Mouse (Mus musculus) forebrain, embryonic 16.5 days (tissue): ENCODE data around the gene Pabpc4. TPM values are rescaled to one million over a fixed set of nuclear protein-coding genes. Genes with fewer than 3 reads are reported as not detected.

ENCODE experiments used
- ATAC-seq: fragments of 200-750 bp; cut with Nextera tagmentation; 2 replicates; pipeline ENCODE4 v1.8.0; 2017; ENCODE audit warnings: mild to moderate bottlenecking, moderate library complexity
- H3K27ac ChIP-seq: fragments of 300-500 bp; sonication (generic); 2 replicates; pipeline ENCODE4 v1.5.1; 2014; ENCODE audit warnings: low read length, control low read depth
- H3K27me3 ChIP-seq: fragments of 300-500 bp; sonication (generic); replicated peaks from 2 replicates; pipeline ENCODE4 v1.6.1; 2014; ENCODE audit warnings: low read length; ENCODE audit not compliant: control insufficient read depth, insufficient read depth
- H3K36me3 ChIP-seq: fragments of 300-500 bp; sonication (generic); 2 replicates; pipeline ENCODE4 v1.6.1; 2014; ENCODE audit not compliant: control insufficient read depth, insufficient read depth
- H3K4me1 ChIP-seq: fragments of 300-500 bp; sonication (generic); replicated peaks from 2 replicates; pipeline ENCODE4 v1.6.1; 2014; ENCODE audit warnings: low read length; ENCODE audit not compliant: control insufficient read depth, insufficient read depth
- H3K4me2 ChIP-seq: fragments of 300-500 bp; sonication (generic); 2 replicates; pipeline ENCODE4 v1.6.1; 2014; ENCODE audit warnings: mild to moderate bottlenecking, low read length, control low read depth
- H3K4me3 ChIP-seq: fragments of 300-500 bp; sonication (generic); replicated peaks from 2 replicates; pipeline ENCODE4 v1.5.1; 2014; ENCODE audit warnings: mild to moderate bottlenecking, low read length, control low read depth
- H3K9ac ChIP-seq: fragments of 300-500 bp; sonication (generic); replicated peaks from 2 replicates; pipeline ENCODE4 v1.6.1; 2014; ENCODE audit warnings: low read depth, low read length, control low read depth
- H3K9me3 ChIP-seq: fragments of 300-500 bp; sonication (generic); 2 replicates; pipeline ENCODE4 v1.6.1; 2016; ENCODE audit warnings: low read length; ENCODE audit not compliant: control insufficient read depth
- WGBS: fragments of 180-500 bp; shearing (Covaris S2); extraction: QIAGEN DNeasy Blood & Tissue Kit; methylation state at CpG from one replicate; pipeline ENCODE4 v1.1.7; 2014; 5-methylcytosine and 5-hydroxymethylcytosine counted together
- polyA plus RNA-seq: library from polyadenylated mRNA; unstranded; fragments of >200 nt; fragmentation: Nextera tagmentation; extraction: Ambion mirVana; gene quantifications from 2 replicates; pipeline ENCODE4 v1.2.1, GENCODE M21; 2015

The Pabpc4 gene
- polyA plus RNA-seq, 1 experiment from 2014 or later = 34.5 TPM

DNA sequence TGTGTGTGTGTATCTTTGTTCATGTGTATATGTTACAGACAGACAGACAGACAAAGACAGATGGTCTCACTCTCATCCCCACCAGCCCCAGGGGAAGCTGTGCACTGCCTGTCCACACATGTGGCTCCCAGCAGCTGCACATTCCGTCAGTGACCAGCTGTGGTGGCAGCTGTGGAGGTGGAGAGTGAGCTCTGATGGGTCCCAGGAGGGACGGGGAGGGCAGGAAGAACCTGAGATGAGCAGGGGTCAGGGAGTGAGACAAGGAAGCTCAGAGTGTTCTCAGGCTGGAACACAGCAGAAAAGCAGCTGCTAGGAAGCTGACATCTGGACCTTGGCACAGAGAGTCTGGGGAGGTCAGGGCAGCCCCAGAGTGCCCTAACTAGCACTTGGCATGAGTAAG is 33.9 kb upstream of the Pabpc4 start:
- 53% methylated on average over 2 of the region's 2 CpGs for WGBS
- Histone ChIP-seq H3K4me1 (peaks cover under 1% of the 10 kb centered on the region; the same call in 1 of the 2 replicates), H3K4me2 (no peak overlapping the region), H3K27ac (no peak overlapping the region), H3K27me3 (peaks cover 13% of the 10 kb centered on the region), H3K9me3 (no peaks in the 10 kb centered on the region), H3K4me3 (no peak overlapping the region), H3K36me3 (no peaks in the 10 kb centered on the region), H3K9ac (no peak overlapping the region)
- no peak for ATAC-seq

DNA sequence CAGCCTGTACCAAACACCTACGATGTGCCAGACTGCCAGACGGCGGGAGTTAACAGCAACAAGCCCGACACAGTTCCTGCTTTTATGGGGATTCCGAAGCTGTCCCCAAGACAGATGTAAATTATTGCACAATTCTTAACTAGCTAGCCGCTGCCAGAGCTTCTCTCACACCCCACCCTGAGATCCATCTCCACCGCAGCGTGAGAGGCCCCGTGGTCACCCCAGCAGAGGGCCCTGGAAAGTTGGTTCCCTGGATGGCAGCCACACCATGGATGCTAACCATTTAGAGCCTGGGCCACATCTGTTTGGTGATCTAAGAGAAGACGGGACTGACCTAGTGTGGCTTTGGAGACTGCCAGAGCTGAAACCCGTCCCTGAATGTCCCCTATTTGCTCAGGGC is 33.0 kb upstream of the Pabpc4 start:
- Histone ChIP-seq H3K27ac (no peak overlapping the region), H3K27me3 (peaks cover 17% of the 10 kb centered on the region), H3K4me1 (peaks cover 7% of the 10 kb centered on the region), H3K4me2 (no peak overlapping the region), H3K4me3 (no peak overlapping the region), H3K9ac (no peak overlapping the region), H3K36me3 (no peaks in the 10 kb centered on the region), H3K9me3 (no peaks in the 10 kb centered on the region)
- no peak for ATAC-seq
- WGBS = 85% methylated on average over 11 of the region's 11 CpGs

DNA sequence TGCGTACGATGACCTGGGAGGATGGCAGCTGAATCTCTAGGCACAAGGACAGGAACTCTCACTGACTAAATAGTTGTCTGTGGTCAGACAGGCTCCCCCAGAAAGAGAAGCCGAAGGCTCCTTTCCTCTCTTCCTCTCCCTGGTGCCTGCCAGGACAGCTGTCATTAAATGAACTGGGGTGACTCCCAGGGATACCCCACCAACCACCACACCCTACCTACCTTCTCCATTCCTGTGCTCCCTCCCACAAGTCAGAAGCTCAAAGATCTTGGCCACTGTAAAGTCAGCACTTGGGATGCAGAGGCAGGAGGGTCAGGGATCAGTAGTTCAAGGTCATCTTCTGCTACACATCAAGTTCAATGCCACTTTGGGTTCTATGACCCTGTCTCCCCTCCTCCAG is 29.3 kb upstream of the Pabpc4 start:
- H3K27ac ChIP-seq = no peak overlapping the region
- peaks cover 28% of the 10 kb centered on the region for H3K27me3 ChIP-seq
- ATAC-seq = no peak
- no peaks in the 10 kb centered on the region for H3K36me3 ChIP-seq
- peaks cover 7% of the 10 kb centered on the region for H3K4me1 ChIP-seq
- no peak overlapping the region for H3K4me3 ChIP-seq
- 71% methylated on average over 3 of the region's 3 CpGs for WGBS
- H3K4me2 ChIP-seq = no peak overlapping the region
- H3K9ac ChIP-seq = no peak overlapping the region
- no peaks in the 10 kb centered on the region for H3K9me3 ChIP-seq

DNA sequence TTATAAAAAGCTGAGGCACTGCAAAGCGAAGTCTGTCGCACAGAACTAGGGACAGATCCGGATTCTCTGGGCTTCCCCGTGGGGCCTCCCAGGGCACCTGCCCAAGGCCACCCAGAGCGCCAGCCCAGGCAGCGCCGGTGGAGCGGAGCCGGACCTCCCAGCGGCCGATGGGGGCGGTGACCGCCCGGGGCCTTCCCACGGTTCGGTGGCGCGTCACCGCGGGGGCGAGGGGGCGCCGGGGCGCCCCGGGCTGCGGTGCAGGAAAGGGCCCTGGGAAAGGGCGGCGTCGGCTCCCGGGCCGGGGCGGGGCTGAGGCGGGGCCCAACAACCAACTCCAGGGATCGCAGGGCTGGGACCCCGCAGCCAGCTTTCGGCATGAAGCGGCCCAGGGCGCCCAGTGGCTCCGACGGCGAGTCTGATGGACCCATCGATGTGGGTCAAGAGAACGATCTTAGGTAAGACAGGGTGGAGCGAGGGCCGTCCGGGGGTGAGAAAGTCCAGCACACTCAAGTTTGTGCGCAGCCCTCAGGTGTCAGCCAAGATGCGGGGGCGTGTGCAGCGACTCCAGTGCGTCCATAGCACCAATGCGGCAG is 28.6 kb upstream of the Pabpc4 start, which contains the start of gene Heyl:
Gene Heyl (plus strand): TSS at position 65 of the 593 bp plus-strand sequence.
- Histone ChIP-seq H3K4me3 (peak within 1 kb of the TSS; percentile 39), H3K36me3 (no peaks in the 10 kb centered on the region), H3K9me3 (no peaks in the 10 kb centered on the region)

DNA sequence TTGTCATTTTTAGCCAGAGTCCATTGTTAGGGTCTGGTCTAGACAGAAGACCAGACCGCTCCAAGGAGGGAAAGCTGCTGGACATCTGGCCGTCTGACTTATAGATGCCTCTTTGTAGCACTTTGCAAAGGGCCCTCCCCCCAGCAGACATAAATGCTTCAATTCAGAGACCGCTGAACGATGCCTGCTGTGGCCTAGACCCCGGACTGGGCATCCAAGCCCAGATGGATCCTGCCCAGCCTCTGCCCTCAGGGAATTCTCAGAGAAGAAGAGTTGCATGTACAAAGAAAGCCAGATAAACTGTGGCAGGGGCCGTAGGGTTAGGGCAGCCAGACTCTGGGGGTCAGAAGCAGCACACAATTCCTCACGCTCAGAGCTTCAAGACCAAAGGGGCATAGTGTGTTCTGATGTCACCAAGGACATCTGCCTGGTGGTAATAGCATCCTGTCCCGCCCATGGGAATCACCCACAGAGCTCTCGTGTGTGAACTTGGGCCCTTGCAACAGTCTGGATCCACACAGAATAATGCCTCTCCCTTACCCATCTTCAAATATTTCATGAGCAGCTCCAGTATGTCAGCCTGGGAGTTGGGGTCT is 26.2 kb upstream of the Pabpc4 start:
- Histone ChIP-seq H3K4me2 (no peak overlapping the region), H3K4me1 (peaks cover 12% of the 10 kb centered on the region), H3K36me3 (no peaks in the 10 kb centered on the region), H3K9me3 (no peaks in the 10 kb centered on the region), H3K9ac (no peak overlapping the region), H3K4me3 (no peak overlapping the region), H3K27me3 (peaks cover 54% of the 10 kb centered on the region), H3K27ac (no peak overlapping the region)
- no peak for ATAC-seq
- WGBS = 72% methylated on average over 9 of the region's 9 CpGs

More for the DNA sequence above, 28.6 kb upstream of the Pabpc4 start, which contains the start of gene Heyl:
- peaks cover 34% of the 10 kb centered on the region for H3K27me3 ChIP-seq
- H3K27ac ChIP-seq = no peak within 1 kb of the TSS
- ATAC-seq = 0 out of 2 replicates have a peak, but pooled peaks have one; percentile 40
- H3K9ac ChIP-seq = peak within 1 kb of the TSS; percentile 51
- H3K4me1 ChIP-seq = peaks cover 7% of the 10 kb centered on the region
- WGBS = 2% methylated on average over 52 of the region's 52 CpGs
- H3K4me2 ChIP-seq = peak within 1 kb of the TSS; percentile 66

DNA sequence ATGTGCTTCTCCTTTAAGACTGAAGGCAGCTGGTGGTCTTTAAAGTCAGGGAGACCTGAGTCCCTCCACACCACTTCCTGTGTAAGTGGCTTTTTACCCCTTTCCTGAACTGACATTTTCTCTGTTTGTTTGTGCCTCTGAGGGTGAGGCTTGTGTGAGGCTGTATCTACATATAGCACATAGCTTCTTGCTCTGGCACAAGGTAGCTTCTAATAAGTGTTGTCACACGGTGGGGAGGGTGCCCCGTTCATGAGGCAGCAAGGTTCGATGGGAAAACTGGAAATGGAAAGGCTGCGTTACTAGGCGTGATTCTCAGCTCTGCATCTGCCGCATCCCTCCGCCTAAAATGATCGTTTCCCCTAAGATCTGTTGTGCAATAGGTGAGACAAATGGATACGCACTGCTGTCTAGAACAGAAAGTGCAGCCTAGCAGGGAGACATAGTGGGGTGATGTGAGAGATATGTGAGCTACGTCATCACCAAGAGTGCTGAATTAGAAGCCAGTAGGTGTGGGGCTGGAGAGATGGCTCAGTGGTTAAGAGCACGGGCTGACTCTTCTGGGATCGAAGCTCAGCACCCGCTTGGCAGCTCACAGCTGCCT is 25.6 kb upstream of the Pabpc4 start:
- H3K27ac ChIP-seq = no peak overlapping the region
- peaks cover 12% of the 10 kb centered on the region for H3K4me1 ChIP-seq
- no peak overlapping the region for H3K4me3 ChIP-seq
- no peak overlapping the region for H3K9ac ChIP-seq
- H3K27me3 ChIP-seq = peaks cover 54% of the 10 kb centered on the region
- no peak for ATAC-seq
- no peak overlapping the region for H3K4me2 ChIP-seq
- 85% methylated on average over 13 of the region's 13 CpGs for WGBS
- no peaks in the 10 kb centered on the region for H3K36me3 ChIP-seq
- H3K9me3 ChIP-seq = no peaks in the 10 kb centered on the region

DNA sequence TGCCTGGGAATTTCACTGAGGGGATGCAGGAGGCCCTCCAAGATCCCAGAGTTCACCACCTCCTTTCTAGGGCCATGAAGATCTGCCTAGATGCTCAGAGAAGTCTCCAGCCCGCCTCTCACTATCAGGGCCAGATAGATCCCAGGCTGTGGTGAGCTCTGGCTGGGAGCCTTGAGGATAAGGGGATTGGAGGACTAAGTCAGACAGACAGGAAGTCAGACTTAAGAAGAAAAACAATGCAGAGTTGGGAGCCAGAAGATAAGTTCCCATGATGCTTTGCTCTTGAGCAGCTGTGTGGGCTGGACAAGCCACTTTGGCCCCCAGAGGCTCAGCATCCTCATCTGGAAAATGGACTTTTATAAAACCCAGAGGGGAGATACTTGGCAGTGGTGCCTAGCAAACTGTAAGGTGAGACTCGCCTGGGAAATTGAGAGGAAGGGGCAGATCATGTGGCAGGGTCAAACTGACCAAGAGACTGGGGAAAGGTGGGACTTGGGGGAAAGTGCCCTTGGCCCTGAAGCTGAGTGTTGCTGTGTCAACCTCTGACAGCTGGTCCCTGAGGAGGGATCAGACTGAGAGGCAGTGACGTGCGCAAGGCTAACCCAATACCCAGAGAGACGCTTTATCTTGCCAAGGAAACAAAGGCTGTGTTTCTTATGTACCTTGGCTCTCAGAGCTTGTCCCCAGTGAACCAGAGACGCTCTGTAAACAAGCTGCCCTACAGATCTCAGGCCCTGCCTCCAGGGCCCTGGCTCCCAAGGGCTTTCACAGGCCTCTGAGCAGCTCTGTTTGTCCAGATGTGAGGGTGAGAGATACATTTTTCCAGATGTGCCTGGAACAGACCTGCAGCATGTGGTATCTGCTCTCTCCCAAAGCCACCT is 24.5 kb upstream of the Pabpc4 start:
- Histone ChIP-seq H3K9ac (no peak overlapping the region), H3K27me3 (peaks cover 47% of the 10 kb centered on the region), H3K4me1 (peaks cover 12% of the 10 kb centered on the region), H3K4me2 (no peak overlapping the region), H3K9me3 (no peaks in the 10 kb centered on the region), H3K36me3 (no peaks in the 10 kb centered on the region), H3K27ac (no peak overlapping the region), H3K4me3 (no peak overlapping the region)
- 72% methylated on average over 6 of the region's 6 CpGs for WGBS
- no peak for ATAC-seq

DNA sequence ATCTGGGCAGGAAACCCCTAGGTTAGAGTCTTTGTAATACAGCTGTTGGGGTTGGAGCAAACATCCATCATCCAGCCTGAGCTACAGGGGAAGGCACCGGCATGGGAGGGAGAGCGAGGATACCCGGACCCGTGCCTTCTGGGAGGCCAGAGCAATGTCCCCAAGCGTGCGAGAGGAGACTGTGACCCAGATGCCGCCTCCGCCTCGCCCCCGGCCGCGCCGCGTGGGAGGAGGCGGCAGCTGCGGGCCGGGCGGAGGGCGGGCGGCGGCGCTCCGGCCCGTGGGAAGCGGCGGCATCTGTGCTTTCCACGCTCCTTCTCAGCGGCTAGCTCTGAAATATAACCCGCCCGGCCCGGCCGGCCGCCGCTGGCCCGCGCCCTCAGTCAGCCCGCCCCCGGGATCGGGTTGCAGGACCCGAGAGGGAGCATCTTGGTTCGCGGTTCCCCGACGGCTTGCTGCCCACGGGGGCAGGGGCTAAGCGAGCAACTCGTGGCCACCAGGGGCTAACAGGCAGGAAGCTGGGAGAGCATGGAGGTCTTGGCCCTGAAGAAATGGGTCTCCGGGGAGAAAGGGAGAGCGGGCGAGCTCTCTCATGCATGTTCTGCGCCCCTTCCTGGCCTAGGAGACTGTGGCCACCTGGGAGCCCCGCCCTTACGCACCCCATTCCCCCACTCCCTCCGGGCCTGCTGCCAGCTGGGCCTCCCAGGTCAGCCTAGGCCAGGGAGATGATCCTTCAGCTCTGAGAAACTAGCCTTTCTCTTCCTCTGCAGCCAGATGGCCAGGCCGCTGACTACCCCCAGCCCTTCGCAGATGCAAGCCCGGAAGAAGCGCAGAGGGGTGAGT is 22.6 kb upstream of the Pabpc4 start:
- H3K27ac ChIP-seq = no peak overlapping the region
- peak overlapping the region; percentile 46 for H3K9ac ChIP-seq
- ATAC-seq = no peak; the same call in 1 of the 2 replicates
- 8% methylated on average over 50 of the region's 58 CpGs for WGBS
- no peaks in the 10 kb centered on the region for H3K9me3 ChIP-seq
- no peaks in the 10 kb centered on the region for H3K36me3 ChIP-seq
- H3K4me1 ChIP-seq = peaks cover 5% of the 10 kb centered on the region; the same call in 1 of the 2 replicates
- peaks cover 32% of the 10 kb centered on the region for H3K27me3 ChIP-seq
- H3K4me3 ChIP-seq = peak overlapping the region; percentile 25
- H3K4me2 ChIP-seq = peak overlapping the region; percentile 43
